Mouse (Mus musculus): ENCODE results near the gene Creb5. TPM values are rescaled to one million over a fixed set of nuclear protein-coding genes. Genes with fewer than 3 reads are reported as not detected.
A peak's percentile ranks its signal among the peaks of the same experiment; 100 is the strongest.

Gene Creb5
- polyA plus RNA-seq, 1 experiment from 2014 or later = 7.7 TPM

DNA sequence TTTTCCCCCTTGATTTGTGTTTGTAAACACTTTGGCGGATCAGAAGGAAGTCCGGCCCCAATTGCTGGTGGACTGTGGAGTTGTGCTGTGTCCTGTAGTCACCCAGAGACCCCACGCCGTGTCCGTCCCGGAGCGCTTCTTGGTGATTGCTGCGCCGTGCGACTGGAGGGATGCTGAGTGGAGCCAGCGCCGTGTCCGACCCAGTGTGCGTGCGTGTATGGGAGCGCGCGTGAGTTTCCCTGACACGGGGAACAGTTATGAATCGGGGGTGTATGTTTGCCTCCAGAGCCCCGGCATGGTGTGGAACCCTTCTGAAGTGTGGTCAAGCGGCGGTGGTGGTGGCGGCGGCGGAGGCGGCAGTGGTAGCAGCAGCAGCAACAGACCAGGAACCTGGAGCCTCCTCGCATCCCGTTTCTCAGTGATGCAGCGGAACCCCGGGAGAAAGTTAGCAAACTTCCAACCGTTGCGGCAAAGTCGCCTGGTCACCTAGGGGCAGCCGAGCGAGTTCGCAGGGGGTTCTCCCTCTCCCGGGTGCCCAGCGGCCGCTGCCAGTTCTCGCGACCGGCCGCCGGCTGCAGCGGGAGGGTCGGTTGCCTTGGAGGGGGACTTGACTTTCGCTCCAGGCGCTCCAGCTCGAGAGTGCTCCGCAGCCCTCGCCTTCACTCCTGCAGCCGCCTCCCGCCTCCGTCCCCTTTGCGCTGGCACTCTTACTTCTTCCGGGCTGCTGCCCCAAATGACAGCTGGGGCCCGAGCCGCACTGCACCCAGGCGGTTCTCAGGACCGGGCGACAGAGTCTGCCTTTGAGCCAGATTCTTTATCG, 702 bp downstream of the Creb5 start:
- Histone ChIP-seq H3K27ac (ENCODE audit: low read depth, low read length) (no peak overlapping the region), H3K4me3 (ENCODE audit: low read depth, low read length) (peak overlapping the region; percentile 39), H3K4me1 (ENCODE audit: control insufficient read depth, insufficient read depth, low read length) (peaks cover 21% of the 10 kb centered on the region), H3K9me3 (ENCODE audit: control insufficient read depth, low read length) (no peaks in the 10 kb centered on the region), H3K27me3 (ENCODE audit: control insufficient read depth, insufficient read depth, low read length) (peaks cover 45% of the 10 kb centered on the region), H3K36me3 (ENCODE audit: control insufficient read depth, insufficient read depth, low read length) (no peaks in the 10 kb centered on the region), H3K4me2 (ENCODE audit: low read depth, low read length) (peak overlapping the region; percentile 69), H3K9ac (replicated peaks; ENCODE audit: low read depth, low read length) (peak overlapping the region; percentile 18)
- ATAC-seq (ENCODE audit: low read depth) = peak; percentile 69
- WGBS = under 1% methylated on average over 62 of the region's 63 CpGs

DNA sequence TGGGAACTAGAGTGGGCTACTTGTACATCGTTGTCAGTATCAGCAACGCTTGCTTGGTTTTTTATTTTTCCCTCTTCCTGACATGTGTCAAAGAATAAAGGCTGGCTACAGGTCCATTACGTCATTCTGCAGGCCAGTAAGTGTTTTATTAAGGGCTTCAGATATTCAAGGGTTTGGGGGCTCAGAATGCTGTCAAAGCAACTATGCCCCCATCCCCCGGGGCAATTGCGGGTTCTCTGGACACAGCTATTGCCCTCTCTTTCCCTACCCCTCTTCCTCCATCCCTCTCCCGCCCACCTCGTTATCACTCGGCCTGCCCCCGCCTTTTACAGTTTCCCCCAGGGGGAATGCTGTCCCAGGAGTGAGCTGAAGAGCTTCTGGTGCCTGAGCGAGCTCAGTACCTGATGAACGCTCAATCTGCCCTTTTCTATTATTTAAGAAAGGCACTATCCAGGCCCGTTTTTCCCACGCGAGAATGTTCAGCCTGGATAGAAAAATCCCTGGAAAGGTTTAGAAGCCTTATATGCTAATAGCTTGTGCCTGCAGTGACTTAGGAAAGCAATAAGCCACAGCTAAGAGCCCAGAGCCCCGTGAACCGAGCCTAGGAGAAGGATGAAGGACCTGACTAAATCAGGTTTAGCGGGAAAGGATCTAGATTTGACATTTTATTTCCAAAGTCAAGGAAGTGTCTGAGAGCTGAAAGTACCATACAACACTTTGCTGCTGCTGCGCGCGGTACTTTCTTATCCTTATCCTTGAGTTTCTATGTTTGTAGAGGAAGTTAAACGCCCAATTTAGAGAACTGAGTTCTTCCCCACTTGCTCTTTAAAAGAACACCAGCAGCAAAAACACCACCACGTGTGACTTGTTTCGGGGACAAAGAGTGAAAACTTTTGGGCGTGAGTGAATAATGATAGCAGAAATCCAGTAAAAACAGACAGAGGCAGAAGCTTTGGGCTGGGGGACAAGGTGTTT, 1.8 kb downstream of the Creb5 start:
- Histone ChIP-seq H3K4me2 (ENCODE audit: low read depth, low read length) (peak overlapping the region; percentile 69), H3K9me3 (ENCODE audit: control insufficient read depth, low read length) (no peaks in the 10 kb centered on the region), H3K4me1 (ENCODE audit: control insufficient read depth, insufficient read depth, low read length) (peaks cover 21% of the 10 kb centered on the region), H3K36me3 (ENCODE audit: control insufficient read depth, insufficient read depth, low read length) (no peaks in the 10 kb centered on the region), H3K4me3 (ENCODE audit: low read depth, low read length) (peak overlapping the region; percentile 39), H3K27me3 (ENCODE audit: control insufficient read depth, insufficient read depth, low read length) (peaks cover 45% of the 10 kb centered on the region), H3K27ac (ENCODE audit: low read depth, low read length) (no peak overlapping the region), H3K9ac (replicated peaks; ENCODE audit: low read depth, low read length) (no peak overlapping the region)
- 2% methylated on average over 24 of the region's 24 CpGs for WGBS
- ATAC-seq (ENCODE audit: low read depth) = no peak

- no peak overlapping the region for H3K9ac ChIP-seq (replicated peaks; ENCODE audit: low read depth, low read length)
- ATAC-seq (ENCODE audit: low read depth) = no peak
- no peak overlapping the region for H3K27ac ChIP-seq (ENCODE audit: low read depth, low read length)
- H3K27me3 ChIP-seq (ENCODE audit: control insufficient read depth, insufficient read depth, low read length) = peaks cover 45% of the 10 kb centered on the region
- no peak overlapping the region for H3K4me3 ChIP-seq (ENCODE audit: low read depth, low read length)
- peak overlapping the region; percentile 69; the same call in 1 of the 2 replicates for H3K4me2 ChIP-seq (ENCODE audit: low read depth, low read length)
- no peaks in the 10 kb centered on the region for H3K9me3 ChIP-seq (ENCODE audit: control insufficient read depth, low read length)
- no peaks in the 10 kb centered on the region for H3K36me3 ChIP-seq (ENCODE audit: control insufficient read depth, insufficient read depth, low read length)
- peaks cover 21% of the 10 kb centered on the region for H3K4me1 ChIP-seq (ENCODE audit: control insufficient read depth, insufficient read depth, low read length)
- 5% methylated on average over 5 of the region's 5 CpGs for WGBS
Measured at GRCm38 (mm10) chr6:53289659-53290058, 2.6 kb downstream of the Creb5 start.

- WGBS = 39% methylated on average over 8 of the region's 8 CpGs
- ATAC-seq (ENCODE audit: low read depth) = no peak
- Histone ChIP-seq H3K36me3 (ENCODE audit: control insufficient read depth, insufficient read depth, low read length) (no peaks in the 10 kb centered on the region), H3K4me1 (ENCODE audit: control insufficient read depth, insufficient read depth, low read length) (peaks cover 21% of the 10 kb centered on the region), H3K27ac (ENCODE audit: low read depth, low read length) (no peak overlapping the region), H3K4me2 (ENCODE audit: low read depth, low read length) (no peak overlapping the region), H3K9me3 (ENCODE audit: control insufficient read depth, low read length) (no peaks in the 10 kb centered on the region), H3K4me3 (ENCODE audit: low read depth, low read length) (no peak overlapping the region), H3K27me3 (ENCODE audit: control insufficient read depth, insufficient read depth, low read length) (peaks cover 42% of the 10 kb centered on the region), H3K9ac (replicated peaks; ENCODE audit: low read depth, low read length) (no peak overlapping the region)
Measured at GRCm38 (mm10) chr6:53290215-53290990, 3.3 kb downstream of the Creb5 start.

- H3K9me3 ChIP-seq (ENCODE audit: control insufficient read depth, low read length) = no peaks in the 10 kb centered on the region
- no peak overlapping the region for H3K9ac ChIP-seq (replicated peaks; ENCODE audit: low read depth, low read length)
- H3K4me2 ChIP-seq (ENCODE audit: low read depth, low read length) = no peak overlapping the region
- H3K4me1 ChIP-seq (ENCODE audit: control insufficient read depth, insufficient read depth, low read length) = peaks cover 7% of the 10 kb centered on the region
- H3K36me3 ChIP-seq (ENCODE audit: control insufficient read depth, insufficient read depth, low read length) = no peaks in the 10 kb centered on the region
- no peak overlapping the region for H3K27ac ChIP-seq (ENCODE audit: low read depth, low read length)
- no peak overlapping the region for H3K4me3 ChIP-seq (ENCODE audit: low read depth, low read length)
- WGBS = 57% methylated on average over 1 of the region's 1 CpGs
- ATAC-seq (ENCODE audit: low read depth) = no peak
- peaks cover 23% of the 10 kb centered on the region for H3K27me3 ChIP-seq (ENCODE audit: control insufficient read depth, insufficient read depth, low read length)
Measured at GRCm38 (mm10) chr6:53292931-53293330, 5.9 kb downstream of the Creb5 start.

- ATAC-seq (ENCODE audit: low read depth) = no peak
- Histone ChIP-seq H3K9me3 (ENCODE audit: control insufficient read depth, low read length) (no peaks in the 10 kb centered on the region), H3K4me2 (ENCODE audit: low read depth, low read length) (no peak overlapping the region), H3K27ac (ENCODE audit: low read depth, low read length) (no peak overlapping the region), H3K4me1 (ENCODE audit: control insufficient read depth, insufficient read depth, low read length) (no peaks in the 10 kb centered on the region), H3K4me3 (ENCODE audit: low read depth, low read length) (no peak overlapping the region), H3K27me3 (ENCODE audit: control insufficient read depth, insufficient read depth, low read length) (no peaks in the 10 kb centered on the region), H3K9ac (replicated peaks; ENCODE audit: low read depth, low read length) (no peak overlapping the region), H3K36me3 (ENCODE audit: control insufficient read depth, insufficient read depth, low read length) (no peaks in the 10 kb centered on the region)
- WGBS = 75% methylated on average over 5 of the region's 5 CpGs
Measured at GRCm38 (mm10) chr6:53297851-53298250, 10.8 kb downstream of the Creb5 start.

DNA sequence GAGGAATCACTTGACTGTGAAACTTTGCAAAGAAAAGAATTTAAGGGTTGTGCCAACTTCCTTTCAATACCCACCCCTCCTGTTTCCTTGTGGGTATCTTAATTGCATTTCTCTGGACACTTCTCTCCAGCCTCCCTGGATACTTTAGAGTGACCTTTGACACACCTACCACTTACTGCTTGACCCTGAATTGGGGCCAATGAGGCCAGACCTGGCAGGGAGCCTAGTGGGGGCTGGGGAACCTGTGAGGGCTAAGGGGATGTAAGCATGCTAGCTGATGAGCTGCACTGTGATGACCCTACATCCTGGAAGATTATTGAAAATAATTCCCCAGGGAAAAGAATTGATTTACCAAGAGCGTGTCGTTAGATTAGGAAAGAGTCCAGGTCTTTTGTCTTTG, 17.1 kb downstream of the Creb5 start:
- no peaks in the 10 kb centered on the region for H3K4me1 ChIP-seq (ENCODE audit: control insufficient read depth, insufficient read depth, low read length)
- no peaks in the 10 kb centered on the region for H3K27me3 ChIP-seq (ENCODE audit: control insufficient read depth, insufficient read depth, low read length)
- H3K4me2 ChIP-seq (ENCODE audit: low read depth, low read length) = no peak overlapping the region
- H3K9ac ChIP-seq (replicated peaks; ENCODE audit: low read depth, low read length) = no peak overlapping the region
- no peaks in the 10 kb centered on the region for H3K36me3 ChIP-seq (ENCODE audit: control insufficient read depth, insufficient read depth, low read length)
- ATAC-seq (ENCODE audit: low read depth) = no peak
- no peaks in the 10 kb centered on the region for H3K9me3 ChIP-seq (ENCODE audit: control insufficient read depth, low read length)
- WGBS = 89% methylated on average over 2 of the region's 2 CpGs
- no peak overlapping the region for H3K4me3 ChIP-seq (ENCODE audit: low read depth, low read length)
- H3K27ac ChIP-seq (ENCODE audit: low read depth, low read length) = no peak overlapping the region

DNA sequence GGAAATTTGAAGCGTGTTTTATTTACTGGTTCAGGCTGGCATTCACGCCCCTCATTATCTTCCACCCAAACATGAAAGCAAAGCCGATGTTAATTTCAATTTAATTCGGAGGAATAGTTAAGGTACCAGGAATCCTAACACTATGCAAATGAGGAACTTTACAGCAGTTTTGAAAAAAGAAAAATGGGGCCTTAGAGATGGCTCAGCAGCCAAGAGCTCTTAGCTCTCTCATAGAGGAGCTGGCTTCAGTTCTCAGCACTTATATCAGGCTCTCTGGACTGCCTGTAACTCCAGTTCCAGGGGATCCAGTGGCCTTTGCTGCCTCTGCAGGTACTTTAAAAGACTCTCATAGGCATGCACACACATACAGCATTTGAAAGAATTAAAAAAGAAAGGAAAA, 19.1 kb downstream of the Creb5 start:
- WGBS = 79% methylated on average over 4 of the region's 4 CpGs
- Histone ChIP-seq H3K27me3 (ENCODE audit: control insufficient read depth, insufficient read depth, low read length) (no peaks in the 10 kb centered on the region), H3K27ac (ENCODE audit: low read depth, low read length) (no peak overlapping the region), H3K4me3 (ENCODE audit: low read depth, low read length) (no peak overlapping the region), H3K4me1 (ENCODE audit: control insufficient read depth, insufficient read depth, low read length) (no peaks in the 10 kb centered on the region), H3K9ac (replicated peaks; ENCODE audit: low read depth, low read length) (no peak overlapping the region), H3K4me2 (ENCODE audit: low read depth, low read length) (no peak overlapping the region), H3K9me3 (ENCODE audit: control insufficient read depth, low read length) (no peaks in the 10 kb centered on the region), H3K36me3 (ENCODE audit: control insufficient read depth, insufficient read depth, low read length) (no peaks in the 10 kb centered on the region)
- no peak for ATAC-seq (ENCODE audit: low read depth)

All from neural tube, embryonic 14.5 days (tissue).